Mouse (Mus musculus) cerebellum, adult 8-10 months (tissue): ENCODE measurements around the gene Pex10.
"Not testable (repeated sequence)": the region's sequence is repeated elsewhere in the genome, so short reads cannot be mapped to it uniquely, and the experiment has no call there.

ENCODE experiments used
- DNase-seq: peaks from one replicate; pipeline ENCODE4 v3.0.0; 2022

Pex10 gene

GRCm38 (mm10) chr4:155065970-155066833, 614 bp upstream of the Pex10 start:
- DNase-seq: peak; percentile 93

GRCm38 (mm10) chr4:155068357-155068972, 1.6 kb downstream of the Pex10 start:
- no peak for DNase-seq

- peak; percentile 68 for DNase-seq
Measured at GRCm38 (mm10) chr4:155069191-155069590, 2.4 kb downstream of the Pex10 start.

GRCm38 (mm10) chr4:155070199-155070598, 3.4 kb downstream of the Pex10 start:
- DNase-seq: no peak

GRCm38 (mm10) chr4:155070921-155071320, 4.1 kb downstream of the Pex10 start:
- DNase-seq: no peak

- DNase-seq: no peak
Measured at GRCm38 (mm10) chr4:155074418-155074817, 7.6 kb downstream of the Pex10 start.

GRCm38 (mm10) chr4:155075137-155075536, 8.3 kb downstream of the Pex10 start:
- no peak for DNase-seq

- no peak for DNase-seq
Measured at GRCm38 (mm10) chr4:155075813-155076212, 9.0 kb downstream of the Pex10 start.

GRCm38 (mm10) chr4:155076677-155077076, 9.9 kb downstream of the Pex10 start:
- DNase-seq: no peak

GRCm38 (mm10) chr4:155078808-155079207, 12.0 kb downstream of the Pex10 start:
- not testable (repeated sequence) for DNase-seq

- no peak for DNase-seq
Measured at GRCm38 (mm10) chr4:155079666-155080065, 12.8 kb downstream of the Pex10 start.

GRCm38 (mm10) chr4:155083553-155083952, 16.7 kb downstream of the Pex10 start:
- no peak for DNase-seq

- no peak for DNase-seq
Measured at GRCm38 (mm10) chr4:155084351-155084750, 17.5 kb downstream of the Pex10 start.

- DNase-seq: no peak
Measured at GRCm38 (mm10) chr4:155085206-155086107, 18.6 kb downstream of the Pex10 start.

- DNase-seq: peak; percentile 99
Measured at GRCm38 (mm10) chr4:155086108-155087024, 19.6 kb downstream of the Pex10 start, which contains the start of the genes Rer1 and Morn1. Gene Rer1 (minus strand): TSS chr4:155086382. Gene Morn1 (plus strand): TSS chr4:155086577.

- no peak for DNase-seq
Measured at GRCm38 (mm10) chr4:155089241-155089640, 22.4 kb downstream of the Pex10 start.

- DNase-seq: no peak
Measured at GRCm38 (mm10) chr4:155090147-155090546, 23.3 kb downstream of the Pex10 start.

GRCm38 (mm10) chr4:155090688-155091449, 24.1 kb downstream of the Pex10 start:
- DNase-seq: no peak

GRCm38 (mm10) chr4:155092718-155093430, 26.1 kb downstream of the Pex10 start:
- peak; percentile 91 for DNase-seq

GRCm38 (mm10) chr4:155093431-155094149, 26.8 kb downstream of the Pex10 start:
- DNase-seq: no peak
